Mouse (Mus musculus) bone marrow, adult 2 months (tissue): ENCODE data around the gene Cluap1. TPM values are rescaled to one million over a fixed set of nuclear protein-coding genes. Genes with fewer than 3 reads are reported as not detected.
A peak's percentile ranks its signal among the peaks of the same experiment; 100 is the strongest.

ENCODE experiments used
- H3K27ac ChIP-seq: fragments of 200-500 bp; 2 replicates; pipeline ENCODE4 v1.5.1; 2012; ENCODE audit warnings: low read depth, mild to moderate bottlenecking, control low read depth, inconsistent platforms, low read length; ENCODE audit not compliant: control insufficient read depth, poor library complexity, insufficient read depth
- H3K4me1 ChIP-seq: fragments of 200-500 bp; 2 replicates; pipeline ENCODE4 v1.6.1; 2011; ENCODE audit warnings: low read length; ENCODE audit not compliant: control insufficient read depth, insufficient read depth
- H3K4me3 ChIP-seq: fragments of 200-500 bp; replicated peaks from 2 replicates; pipeline ENCODE3; 2011; ENCODE audit warnings: mild to moderate bottlenecking, low read depth, low read length, control low read depth; ENCODE audit not compliant: control insufficient read depth
- CTCF ChIP-seq: fragments of 200-500 bp; IDR thresholded peaks from 2 replicates; pipeline ENCODE4 v1.5.1; 2011; ENCODE audit warnings: low read length, control low read depth; ENCODE audit not compliant: control insufficient read depth, insufficient read depth
- POLR2A ChIP-seq: fragments of 200-500 bp; IDR thresholded peaks from 2 replicates; pipeline ENCODE4 v1.6.1; 2011; ENCODE audit warnings: low read depth, mild to moderate bottlenecking, control low read depth, low read length, borderline replicate concordance; ENCODE audit not compliant: control insufficient read depth
- WGBS: fragments of 180-500 bp; shearing (Covaris S2); methylation state at CpG from one replicate; pipeline ENCODE4 v1.1.7; 2018; 5-methylcytosine and 5-hydroxymethylcytosine counted together
- polyA plus RNA-seq: library from polyadenylated mRNA; stranded (reverse); fragments of >200 nt; gene quantifications from 2 replicates; pipeline ENCODE4 v1.2.4, GENCODE M21; 2011; ENCODE audit warnings: low replicate concordance; ENCODE audit not compliant: missing spikeins, insufficient read depth, insufficient read length

The Cluap1 gene
- polyA plus RNA-seq, result 5.5 and 12.5 TPM in 2 replicates

GRCm38 (mm10) chr16:3908537-3909111, at the start of gene Cluap1, which contains the start of gene 1700037C18Rik:
Gene Cluap1, plus strand, starts transcription at chr16:3908801.
Gene 1700037C18Rik, minus strand, starts transcription at chr16:3908689.
- H3K4me3 ChIP-seq, result peak within 1 kb of the TSS; percentile 80
- TF ChIP-seq CTCF (peak; percentile 95), POLR2A (peak; percentile 59; the same call in 1 of the 2 replicates)
- under 1% methylated on average over 33 of the region's 33 CpGs for WGBS
- H3K4me1 ChIP-seq, result no peaks in the 10 kb centered on the region
- peak within 1 kb of the TSS; percentile 42 for H3K27ac ChIP-seq

GRCm38 (mm10) chr16:3859254-3859653, 49.3 kb upstream of the Cluap1 start:
- 35% methylated on average over 4 of the region's 4 CpGs for WGBS
- H3K4me3 ChIP-seq, result no peak overlapping the region
- TF ChIP-seq POLR2A, result no peak
- TF ChIP-seq CTCF, result no peak
- H3K27ac ChIP-seq, result no peak overlapping the region
- no peaks in the 10 kb centered on the region for H3K4me1 ChIP-seq

GRCm38 (mm10) chr16:3871815-3872214, 36.8 kb upstream of the Cluap1 start:
- Histone ChIP-seq H3K27ac (peak overlapping the region; percentile 73), H3K4me3 (peak overlapping the region; percentile 88), H3K4me1 (no peaks in the 10 kb centered on the region; the same call in 1 of the 2 replicates)
- no peak for TF ChIP-seq CTCF
- no peak for TF ChIP-seq POLR2A
- WGBS, result 1% methylated on average over 16 of the region's 16 CpGs

GRCm38 (mm10) chr16:3872216-3873047, 36.2 kb upstream of the Cluap1 start, which contains the start of gene Naa60:
Gene Naa60, plus strand, starts transcription at chr16:3872375.
- 3% methylated on average over 47 of the region's 47 CpGs for WGBS
- peak within 1 kb of the TSS; percentile 88 for H3K4me3 ChIP-seq
- TF ChIP-seq CTCF, result no peak
- no peak; the same call in 1 of the 2 replicates for TF ChIP-seq POLR2A
- peak within 1 kb of the TSS; percentile 73 for H3K27ac ChIP-seq
- no peaks in the 10 kb centered on the region; the same call in 1 of the 2 replicates for H3K4me1 ChIP-seq

- Histone ChIP-seq H3K27ac (no peak overlapping the region), H3K4me3 (no peak overlapping the region), H3K4me1 (no peaks in the 10 kb centered on the region)
- no peak for TF ChIP-seq CTCF
- TF ChIP-seq POLR2A, result no peak
- 94% methylated on average over 4 of the region's 4 CpGs for WGBS
Measured at GRCm38 (mm10) chr16:3876346-3876745, 32.3 kb upstream of the Cluap1 start.

GRCm38 (mm10) chr16:3884201-3885064, 24.2 kb upstream of the Cluap1 start, which contains the start of the genes Zfp597 and Gm20695:
Gene Zfp597, minus strand, starts transcription at chr16:3884561.
Gene Gm20695, plus strand, starts transcription at chr16:3884648.
- Histone ChIP-seq H3K4me3 (peak within 1 kb of the TSS; percentile 88), H3K27ac (peak within 1 kb of the TSS; percentile 98), H3K4me1 (peaks cover 1% of the 10 kb centered on the region; the same call in 1 of the 2 replicates)
- TF ChIP-seq POLR2A (peak; percentile 56; the same call in 1 of the 2 replicates), CTCF (0 out of 2 replicates have a peak, but pooled peaks have one; percentile 10)
- under 1% methylated on average over 88 of the region's 88 CpGs for WGBS

- under 1% methylated on average over 10 of the region's 10 CpGs for WGBS
- Histone ChIP-seq H3K4me3 (peak overlapping the region; percentile 88), H3K4me1 (peaks cover 1% of the 10 kb centered on the region; the same call in 1 of the 2 replicates), H3K27ac (peak overlapping the region; percentile 98)
- no peak for TF ChIP-seq CTCF
- TF ChIP-seq POLR2A, result no peak
Measured at GRCm38 (mm10) chr16:3885065-3885670, 23.4 kb upstream of the Cluap1 start.
